Mouse (Mus musculus) liver, embryonic 11.5 days (tissue): ENCODE data around the gene Hist1h2bf. TPM values are rescaled to one million over a fixed set of nuclear protein-coding genes. Genes with fewer than 3 reads are reported as not detected.
A peak's percentile ranks its signal among the peaks of the same experiment; 100 is the strongest.
"Not testable (repeated sequence)": the region's sequence is repeated elsewhere in the genome, so short reads cannot be mapped to it uniquely, and the experiment has no call there.

Source experiments
- ATAC-seq: fragments of 200-750 bp; cut with Nextera tagmentation; replicated peaks from 2 replicates; pipeline ENCODE4 v1.8.0; 2017; ENCODE audit warnings: moderate number of reproducible peaks, mild to moderate bottlenecking, moderate TSS enrichment, moderate library complexity; ENCODE audit not compliant: low FRiP score
- DNase-seq: peaks from one replicate; pipeline ENCODE4 v3.0.0-alpha.2; 2017; ENCODE audit warnings: low spot score
- H3K27ac ChIP-seq: fragments of 300-500 bp; sonication (generic); 2 replicates; pipeline ENCODE4 v1.5.1; 2014; ENCODE audit warnings: mild to moderate bottlenecking, low read depth, low read length, control low read depth
- H3K27me3 ChIP-seq: fragments of 300-500 bp; sonication (generic); replicated peaks from 2 replicates; pipeline ENCODE4 v1.6.1; 2014; ENCODE audit warnings: low read length, mixed read lengths; ENCODE audit not compliant: control insufficient read depth, insufficient read depth
- H3K36me3 ChIP-seq: fragments of 300-500 bp; sonication (generic); 2 replicates; pipeline ENCODE4 v1.6.1; 2014; ENCODE audit warnings: mild to moderate bottlenecking, low read length, moderate library complexity, mixed read lengths; ENCODE audit not compliant: control insufficient read depth, insufficient read depth
- H3K4me1 ChIP-seq: fragments of 300-500 bp; sonication (generic); replicated peaks from 2 replicates; pipeline ENCODE4 v1.6.1; 2014; ENCODE audit warnings: low read length, mixed read lengths; ENCODE audit not compliant: control insufficient read depth, insufficient read depth
- H3K4me2 ChIP-seq: fragments of 300-500 bp; sonication (generic); 2 replicates; pipeline ENCODE4 v1.6.1; 2014; ENCODE audit warnings: mild to moderate bottlenecking, control low read depth, moderate library complexity
- H3K4me3 ChIP-seq: fragments of 300-500 bp; sonication (generic); 2 replicates; pipeline ENCODE4 v1.5.1; 2014; ENCODE audit warnings: low read depth, low read length, control low read depth
- H3K9ac ChIP-seq: fragments of 300-500 bp; sonication (generic); 2 replicates; pipeline ENCODE4 v1.6.1; 2014; ENCODE audit warnings: low read depth, low read length, control low read depth
- H3K9me3 ChIP-seq: fragments of 300-500 bp; sonication (generic); 2 replicates; pipeline ENCODE4 v1.6.1; 2016; ENCODE audit warnings: low read length, inconsistent platforms, mixed read lengths; ENCODE audit not compliant: control insufficient read depth
- WGBS: fragments of 180-500 bp; shearing (Covaris S2); extraction: QIAGEN DNeasy Blood & Tissue Kit; methylation state at CpG from one replicate; pipeline ENCODE4 v1.1.7; 2014; 5-methylcytosine and 5-hydroxymethylcytosine counted together
- polyA plus RNA-seq: library from polyadenylated mRNA; unstranded; fragments of >200 nt; fragmentation: Nextera tagmentation; extraction: Ambion mirVana; gene quantifications from 2 replicates; pipeline ENCODE4 v1.2.1, GENCODE M21; 2014

The Hist1h2bf gene
- polyA plus RNA-seq, 1 experiment from 2014 or later, result 1.8 TPM

DNA sequence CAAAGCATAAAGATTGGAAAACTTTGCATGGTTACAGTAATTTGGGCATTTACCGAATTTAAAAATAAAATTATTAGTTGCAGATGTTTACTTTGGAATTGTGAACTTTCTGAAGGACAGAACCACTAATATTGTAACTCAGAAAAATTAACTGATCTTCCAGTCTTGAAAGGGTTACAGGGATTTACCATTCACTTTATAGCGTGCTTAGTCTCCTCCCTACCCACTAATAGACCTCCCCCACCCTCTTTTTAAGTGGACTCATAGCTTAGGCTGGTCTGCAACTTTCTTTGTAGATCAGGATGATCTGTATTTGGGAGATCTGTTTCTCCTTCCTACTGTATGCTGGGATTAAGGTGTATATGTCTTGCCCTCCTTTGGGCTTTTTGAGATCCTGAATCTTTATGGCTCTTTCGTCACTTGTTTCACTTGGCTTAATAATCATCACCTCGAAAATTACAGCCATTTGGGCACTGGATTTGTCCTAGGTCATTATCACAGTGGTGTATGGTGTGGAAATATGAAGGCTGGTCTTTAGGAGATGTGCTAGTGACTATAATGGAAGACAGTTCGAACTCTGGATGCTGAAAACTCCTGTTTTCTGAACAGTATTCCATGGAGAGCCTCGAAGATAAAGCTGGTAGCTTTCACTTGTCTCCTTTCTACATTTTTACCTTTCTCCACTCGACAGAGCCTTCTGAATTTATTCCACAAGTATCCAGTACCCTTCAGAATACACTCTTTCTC lies 37.7 kb downstream of the Hist1h2bf start:
- WGBS, result 21% methylated on average over 7 of the region's 7 CpGs
- no peaks in the 10 kb centered on the region for H3K9me3 ChIP-seq
- DNase-seq (no peak), ATAC-seq (no peak)
- H3K4me3 ChIP-seq, result peak overlapping the region; percentile 65
- H3K27ac ChIP-seq, result peak overlapping the region; percentile 100
- H3K4me1 ChIP-seq, result peaks cover 20% of the 10 kb centered on the region
- no peaks in the 10 kb centered on the region for H3K27me3 ChIP-seq
- H3K36me3 ChIP-seq, result no peaks in the 10 kb centered on the region
- H3K9ac ChIP-seq, result peak overlapping the region; percentile 75
- peak overlapping the region; percentile 88 for H3K4me2 ChIP-seq

DNA sequence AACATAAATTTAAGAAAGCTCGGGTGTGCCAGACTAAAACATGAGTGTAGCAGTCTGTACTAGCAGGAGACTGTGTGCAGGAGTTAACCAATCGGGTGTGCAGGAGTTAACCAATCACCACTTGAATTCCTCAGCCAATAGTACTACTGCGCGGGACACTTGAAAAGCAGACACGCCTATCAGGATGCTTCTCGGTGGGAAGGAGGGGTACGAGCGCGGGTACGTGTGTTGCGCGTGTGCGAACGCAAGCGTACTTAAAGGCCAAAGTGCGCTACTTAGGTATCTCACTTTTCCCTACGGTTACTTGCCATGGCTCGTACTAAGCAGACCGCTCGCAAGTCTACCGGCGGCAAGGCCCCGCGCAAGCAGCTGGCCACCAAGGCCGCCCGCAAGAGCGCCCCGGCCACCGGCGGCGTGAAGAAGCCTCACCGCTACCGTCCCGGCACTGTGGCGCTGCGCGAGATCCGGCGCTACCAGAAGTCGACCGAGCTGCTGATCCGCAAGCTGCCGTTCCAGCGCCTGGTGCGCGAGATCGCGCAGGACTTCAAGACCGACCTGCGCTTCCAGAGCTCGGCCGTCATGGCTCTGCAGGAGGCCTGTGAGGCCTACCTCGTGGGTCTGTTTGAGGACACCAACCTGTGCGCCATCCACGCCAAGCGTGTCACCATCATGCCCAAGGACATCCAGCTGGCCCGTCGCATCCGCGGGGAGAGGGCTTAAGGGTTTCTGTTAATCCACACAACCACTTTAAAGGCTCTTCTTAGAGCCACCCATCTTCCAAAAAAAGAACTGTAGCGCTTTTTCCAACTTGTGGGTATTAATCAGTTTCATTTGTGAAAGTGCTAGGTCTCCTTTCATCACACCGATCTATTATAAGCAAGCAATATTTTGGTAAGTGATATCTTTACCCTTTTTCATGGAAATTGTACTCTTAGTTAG lies 38.6 kb downstream of the Hist1h2bf start, which contains the start of gene Hist1h3g:
TSS of gene Hist1h3g (plus strand) at position 286 of the 939 bp plus-strand sequence.
- not testable (repeated sequence) for H3K27me3 ChIP-seq, H3K36me3 ChIP-seq, H3K9me3 ChIP-seq
- ATAC-seq (peak; percentile 84), DNase-seq (peak; percentile 90)
- Histone ChIP-seq H3K4me3 (peak within 1 kb of the TSS; percentile 65), H3K4me1 (peaks cover 15% of the 10 kb centered on the region), H3K9ac (peak within 1 kb of the TSS; percentile 94), H3K4me2 (peak within 1 kb of the TSS; percentile 88), H3K27ac (peak within 1 kb of the TSS; percentile 100)
- WGBS, result under 1% methylated on average over 45 of the region's 62 CpGs

DNA sequence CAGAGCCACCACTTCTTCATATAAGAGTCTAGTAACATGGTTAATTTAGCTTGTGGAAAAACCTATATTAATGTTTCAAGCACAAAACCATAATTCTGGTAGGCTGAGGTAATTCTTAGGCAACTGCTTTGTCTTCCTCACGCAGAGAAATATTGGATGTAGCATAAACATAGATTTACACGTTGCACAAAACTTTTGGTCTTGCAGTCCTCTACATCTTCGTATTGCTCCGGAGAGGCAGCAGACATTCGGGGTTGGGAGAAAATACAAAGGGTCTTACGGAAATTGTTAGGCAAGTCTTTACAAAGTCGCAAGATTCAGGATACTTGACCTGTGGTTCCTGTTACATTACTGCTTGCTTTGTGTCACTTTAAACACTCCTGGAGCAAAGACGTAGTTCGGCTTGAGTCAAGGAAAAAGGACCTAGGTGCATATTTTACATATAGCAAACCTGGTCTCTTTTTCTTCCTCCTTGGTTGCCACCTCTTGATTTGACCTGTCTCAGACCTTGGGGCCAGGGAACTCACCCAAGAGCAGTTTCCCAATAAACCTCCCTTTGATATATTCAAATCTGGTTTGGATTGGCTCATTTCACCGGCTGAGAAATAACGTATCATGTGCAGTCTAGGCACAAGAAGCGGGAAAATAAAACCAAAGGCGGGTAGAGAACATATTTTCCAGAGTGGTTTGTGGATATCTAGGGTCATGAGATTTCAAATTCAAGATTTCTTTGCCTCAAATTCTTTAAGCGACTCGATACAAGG lies 39.4 kb downstream of the Hist1h2bf start:
- Histone ChIP-seq H3K36me3 (no peaks in the 10 kb centered on the region), H3K4me2 (peak overlapping the region; percentile 88), H3K4me3 (peak overlapping the region; percentile 65), H3K9ac (peak overlapping the region; percentile 94), H3K4me1 (peaks cover 14% of the 10 kb centered on the region), H3K27me3 (no peaks in the 10 kb centered on the region), H3K9me3 (no peaks in the 10 kb centered on the region), H3K27ac (peak overlapping the region; percentile 100)
- ATAC-seq, result peak; percentile 26; the same call in 1 of the 2 replicates
- WGBS, result under 1% methylated on average over 15 of the region's 15 CpGs
- no peak for DNase-seq

DNA sequence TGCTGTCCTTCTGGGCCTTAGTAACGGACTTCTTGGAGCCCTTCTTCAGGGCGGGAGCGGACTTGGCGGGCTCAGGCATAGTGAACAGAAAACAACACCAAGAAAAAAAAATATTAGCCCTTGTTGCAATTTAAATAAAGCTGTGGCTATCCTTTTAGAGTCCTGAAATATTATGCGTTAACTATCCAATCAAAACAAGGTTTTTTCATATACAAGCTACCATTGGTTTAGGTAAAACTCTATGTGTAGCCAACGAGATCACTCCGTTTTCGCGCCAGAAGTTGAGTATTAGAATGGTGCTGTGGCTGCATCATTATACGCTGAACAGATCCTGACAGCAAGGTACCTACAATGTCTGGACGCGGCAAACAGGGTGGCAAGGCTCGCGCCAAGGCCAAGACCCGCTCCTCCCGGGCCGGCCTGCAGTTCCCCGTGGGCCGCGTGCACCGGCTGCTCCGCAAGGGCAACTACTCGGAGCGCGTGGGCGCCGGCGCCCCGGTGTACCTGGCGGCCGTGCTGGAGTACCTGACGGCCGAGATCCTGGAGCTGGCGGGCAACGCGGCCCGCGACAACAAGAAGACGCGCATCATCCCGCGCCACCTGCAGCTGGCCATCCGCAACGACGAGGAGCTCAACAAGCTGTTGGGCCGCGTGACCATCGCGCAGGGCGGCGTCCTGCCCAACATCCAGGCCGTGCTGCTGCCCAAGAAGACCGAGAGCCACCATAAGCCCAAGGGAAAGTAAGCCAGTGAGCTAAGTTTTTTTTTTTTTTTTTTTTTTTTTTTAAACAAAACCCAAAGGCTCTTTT lies 40.2 kb downstream of the Hist1h2bf start, which contains the start of gene Hist1h2af:
TSS of gene Hist1h2af (plus strand) at position 347 of the 808 bp plus-strand sequence.
- Histone ChIP-seq H3K27ac (peak within 1 kb of the TSS; percentile 100), H3K9ac (peak within 1 kb of the TSS; percentile 94), H3K4me3 (peak within 1 kb of the TSS; percentile 65), H3K4me1 (peaks cover 17% of the 10 kb centered on the region), H3K4me2 (peak within 1 kb of the TSS; percentile 88)
- not testable (repeated sequence) for H3K27me3 ChIP-seq, DNase-seq, H3K36me3 ChIP-seq, H3K9me3 ChIP-seq
- peak; percentile 54 for ATAC-seq
- WGBS, result under 1% methylated on average over 21 of the region's 53 CpGs

DNA sequence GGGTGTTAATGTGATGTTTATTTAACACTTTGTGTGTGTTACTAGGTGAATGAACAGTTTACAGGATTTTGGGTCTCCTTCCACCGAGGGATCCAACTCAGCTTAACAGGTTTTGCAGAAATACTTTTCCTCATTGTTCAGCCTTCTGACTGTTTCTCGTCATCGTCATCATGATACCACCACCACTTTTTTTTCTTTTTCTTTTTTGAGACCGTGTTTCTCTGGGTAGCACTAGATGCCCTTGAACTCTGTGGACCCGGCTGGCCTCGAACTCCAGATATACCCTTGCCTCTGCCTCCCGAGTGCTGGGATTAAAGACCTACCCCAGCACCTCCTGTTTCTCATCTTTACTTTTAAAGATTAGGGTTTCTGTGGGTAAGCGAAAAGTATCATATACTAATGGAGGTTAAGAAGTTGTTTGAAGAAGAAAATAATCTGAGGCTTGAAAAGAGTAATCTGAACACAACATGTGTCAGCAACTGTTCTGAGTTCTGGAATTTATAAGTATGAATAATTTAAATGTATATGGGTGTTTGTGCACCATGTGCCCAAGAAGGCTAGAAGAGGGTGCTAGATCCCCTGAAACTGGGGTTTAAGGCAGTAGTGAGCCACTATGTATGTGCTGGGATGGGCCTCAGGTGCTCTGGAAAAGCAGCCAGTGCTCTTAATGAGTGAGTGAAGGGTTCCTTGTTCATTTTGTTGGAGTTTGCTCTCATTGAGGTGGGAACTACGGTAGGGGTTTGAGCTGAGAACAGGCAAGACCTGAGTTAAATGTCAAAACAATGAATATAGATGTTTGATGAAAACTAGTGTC lies 41.5 kb downstream of the Hist1h2bf start:
- Histone ChIP-seq H3K4me3 (peak overlapping the region; percentile 65), H3K27me3 (no peaks in the 10 kb centered on the region), H3K4me2 (peak overlapping the region; percentile 88), H3K9ac (peak overlapping the region; percentile 94), H3K4me1 (peaks cover 16% of the 10 kb centered on the region), H3K36me3 (no peaks in the 10 kb centered on the region), H3K27ac (peak overlapping the region; percentile 100), H3K9me3 (no peaks in the 10 kb centered on the region)
- DNase-seq (no peak), ATAC-seq (no peak)
- 21% methylated on average over 9 of the region's 9 CpGs for WGBS

DNA sequence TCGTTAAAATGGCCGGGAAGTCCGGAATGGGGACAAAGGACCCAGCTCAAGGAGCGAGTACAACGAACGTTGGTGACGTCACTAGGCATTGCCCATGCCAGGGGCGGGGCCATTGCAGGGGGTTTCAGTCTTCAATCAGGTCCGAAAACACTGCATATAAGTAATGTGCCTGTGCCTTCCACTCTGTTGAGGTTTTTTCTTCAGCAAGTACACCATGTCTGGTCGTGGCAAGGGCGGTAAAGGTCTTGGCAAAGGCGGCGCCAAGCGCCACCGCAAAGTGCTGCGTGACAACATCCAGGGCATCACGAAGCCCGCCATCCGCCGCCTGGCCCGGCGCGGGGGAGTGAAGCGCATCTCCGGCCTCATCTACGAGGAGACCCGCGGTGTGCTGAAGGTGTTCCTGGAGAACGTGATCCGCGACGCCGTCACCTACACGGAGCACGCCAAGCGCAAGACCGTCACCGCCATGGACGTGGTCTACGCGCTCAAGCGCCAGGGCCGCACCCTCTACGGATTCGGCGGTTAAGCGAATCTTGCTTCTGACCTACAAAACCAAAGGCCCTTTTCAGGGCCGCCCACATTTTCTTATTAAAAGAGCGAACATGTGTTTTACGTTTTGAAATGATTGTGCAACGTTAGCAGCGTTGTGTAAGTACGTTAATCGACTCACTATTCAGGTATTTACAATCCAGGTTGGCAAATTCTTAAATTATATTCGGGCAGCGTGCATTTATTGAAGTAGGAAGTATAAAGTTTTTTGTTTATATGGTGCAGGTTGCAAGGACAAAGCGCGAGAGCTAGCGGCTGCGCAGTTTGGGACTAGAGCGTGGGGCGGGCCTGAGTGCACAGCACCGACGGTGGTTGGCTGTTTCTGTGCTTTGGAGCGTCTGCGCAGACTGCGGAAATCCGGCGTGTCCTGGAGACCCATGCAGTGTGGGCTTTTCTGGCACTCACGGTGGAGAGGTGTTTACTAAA lies 42.8 kb downstream of the Hist1h2bf start, which contains the start of gene Hist1h4h:
TSS of gene Hist1h4h (plus strand) at position 150 of the 975 bp plus-strand sequence.
- under 1% methylated on average over 54 of the region's 70 CpGs for WGBS
- peak; percentile 67 for ATAC-seq
- H3K27ac ChIP-seq, result peak within 1 kb of the TSS; percentile 100

More for the DNA sequence above, 42.8 kb downstream of the Hist1h2bf start, which contains the start of gene Hist1h4h:
- H3K9ac ChIP-seq, result peak within 1 kb of the TSS; percentile 94
- H3K4me2 ChIP-seq, result peak within 1 kb of the TSS; percentile 88
- H3K4me3 ChIP-seq, result peak within 1 kb of the TSS; percentile 65
- H3K36me3 ChIP-seq, result no peaks in the 10 kb centered on the region
- no peaks in the 10 kb centered on the region for H3K9me3 ChIP-seq
- peaks cover 15% of the 10 kb centered on the region for H3K4me1 ChIP-seq
- no peaks in the 10 kb centered on the region for H3K27me3 ChIP-seq
- DNase-seq, result peak; percentile 96
